Mouse (Mus musculus) neural tube, embryonic 13.5 days (tissue): ENCODE results near the gene Rxfp1. TPM values are rescaled to one million over a fixed set of nuclear protein-coding genes. Genes with fewer than 3 reads are reported as not detected.
A peak's percentile ranks its signal among the peaks of the same experiment; 100 is the strongest.

ENCODE experiments used
- ATAC-seq: fragments of 200-750 bp; cut with Nextera tagmentation; 2 replicates; pipeline ENCODE4 v1.8.0; 2017; ENCODE audit warnings: low read depth, mild to moderate bottlenecking, moderate TSS enrichment, moderate library complexity
- H3K27ac ChIP-seq: fragments of 300-500 bp; sonication (generic); replicated peaks from 2 replicates; pipeline ENCODE4 v1.5.1; 2015; ENCODE audit warnings: moderate library complexity, mild to moderate bottlenecking, inconsistent platforms
- H3K27me3 ChIP-seq: fragments of 300-500 bp; sonication (generic); 2 replicates; pipeline ENCODE4 v1.6.1; 2015; ENCODE audit warnings: mild to moderate bottlenecking, inconsistent platforms
- H3K36me3 ChIP-seq: fragments of 300-500 bp; sonication (generic); 2 replicates; pipeline ENCODE4 v1.6.1; 2015; ENCODE audit warnings: mild to moderate bottlenecking, inconsistent platforms
- H3K4me1 ChIP-seq: fragments of 300-500 bp; sonication (generic); replicated peaks from 2 replicates; pipeline ENCODE4 v1.6.1; 2015; ENCODE audit warnings: inconsistent platforms
- H3K4me2 ChIP-seq: fragments of 300-500 bp; sonication (generic); 2 replicates; pipeline ENCODE4 v1.6.1; 2015; ENCODE audit warnings: inconsistent platforms, mild to moderate bottlenecking, moderate library complexity
- H3K4me3 ChIP-seq: fragments of 300-500 bp; sonication (generic); 2 replicates; pipeline ENCODE4 v1.5.1; 2015; ENCODE audit warnings: mild to moderate bottlenecking, inconsistent platforms
- H3K9ac ChIP-seq: fragments of 300-500 bp; sonication (generic); 2 replicates; pipeline ENCODE4 v1.6.1; 2015; ENCODE audit warnings: moderate library complexity, mild to moderate bottlenecking, inconsistent platforms
- H3K9me3 ChIP-seq: fragments of 300-500 bp; sonication (generic); 2 replicates; pipeline ENCODE4 v1.6.1; 2016; ENCODE audit warnings: inconsistent platforms
- WGBS: fragments of 180-500 bp; shearing (Covaris S2); methylation state at CpG from one replicate; pipeline ENCODE4 v1.1.7; 2015; 5-methylcytosine and 5-hydroxymethylcytosine counted together
- polyA plus RNA-seq: library from polyadenylated mRNA; unstranded; fragments of >200 nt; fragmentation: Nextera tagmentation; extraction: Ambion mirVana; gene quantifications from 2 replicates; pipeline ENCODE4 v1.2.1, GENCODE M21; 2015

The Rxfp1 gene
- polyA plus RNA-seq = not detected in 2 replicates

- no peak within 1 kb of the TSS for H3K4me3 ChIP-seq
- no peaks in the 10 kb centered on the region for H3K9me3 ChIP-seq
- no peak for ATAC-seq
- H3K4me2 ChIP-seq = no peak within 1 kb of the TSS
- no peaks in the 10 kb centered on the region for H3K27me3 ChIP-seq
- 80% methylated on average over 4 of the region's 4 CpGs for WGBS
- H3K4me1 ChIP-seq = no peaks in the 10 kb centered on the region
- no peak within 1 kb of the TSS for H3K27ac ChIP-seq
- no peaks in the 10 kb centered on the region for H3K36me3 ChIP-seq
- H3K9ac ChIP-seq = no peak within 1 kb of the TSS
Measured at GRCm38 (mm10) chr3:79737780-79738179, at the start of gene Rxfp1. Gene Rxfp1, minus strand, starts transcription at chr3:79737880.

- Histone ChIP-seq H3K27me3 (no peaks in the 10 kb centered on the region), H3K4me1 (0 out of 2 replicates have a peak, but pooled peaks cover 4% of the 10 kb centered on the region), H3K27ac (no peak overlapping the region), H3K4me2 (peak overlapping the region; percentile 43), H3K9ac (peak overlapping the region; percentile 32; the same call in 1 of the 2 replicates), H3K4me3 (no peak overlapping the region), H3K36me3 (no peaks in the 10 kb centered on the region), H3K9me3 (no peaks in the 10 kb centered on the region)
- ATAC-seq = no peak
- WGBS = 15% methylated on average over 11 of the region's 11 CpGs
Measured at GRCm38 (mm10) chr3:79784362-79784736, 46.7 kb upstream of the Rxfp1 start.

DNA sequence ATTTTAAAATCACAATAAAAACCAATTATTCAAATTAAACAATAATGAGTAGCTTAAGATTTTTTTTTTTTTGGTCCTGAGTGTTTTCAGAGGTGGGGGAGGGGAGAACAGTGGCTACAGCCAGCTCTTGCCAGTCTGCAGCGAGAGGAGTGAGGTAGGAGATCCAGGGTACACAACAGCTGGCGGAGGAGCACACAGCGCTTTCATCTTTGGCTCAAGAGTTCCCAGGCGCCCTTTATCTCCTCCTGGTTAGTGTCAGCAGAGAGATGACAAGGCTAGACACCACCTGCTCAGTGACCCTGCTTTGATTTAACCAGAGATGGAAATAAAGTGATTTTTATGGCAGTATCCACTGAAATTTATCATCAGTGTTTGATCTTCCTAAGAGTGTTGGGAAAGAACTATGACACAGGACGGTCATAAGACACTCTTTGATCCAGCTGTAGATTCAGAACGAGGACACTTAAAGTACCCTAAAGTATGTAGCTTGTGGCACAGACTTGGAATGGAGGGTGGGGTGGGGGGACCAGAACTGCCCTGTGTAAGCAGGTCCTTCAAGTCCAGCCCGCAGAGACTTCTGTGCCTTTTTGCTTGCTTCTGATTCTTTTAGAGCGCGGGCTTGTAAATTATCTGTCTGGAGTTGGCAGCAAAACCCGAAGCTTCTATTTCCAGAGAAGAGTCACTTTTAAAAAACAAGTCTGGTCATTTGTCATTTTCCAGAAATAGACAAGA is 46.1 kb upstream of the Rxfp1 start:
- Histone ChIP-seq H3K4me2 (peak overlapping the region; percentile 43), H3K36me3 (no peaks in the 10 kb centered on the region), H3K4me3 (no peak overlapping the region), H3K9ac (no peak overlapping the region), H3K9me3 (no peaks in the 10 kb centered on the region), H3K27me3 (no peaks in the 10 kb centered on the region), H3K4me1 (0 out of 2 replicates have a peak, but pooled peaks cover 4% of the 10 kb centered on the region), H3K27ac (no peak overlapping the region)
- 49% methylated on average over 10 of the region's 10 CpGs for WGBS
- ATAC-seq = peak; percentile 36; the same call in 1 of the 2 replicates

GRCm38 (mm10) chr3:79772701-79773100 is 35.0 kb upstream of the Rxfp1 start:
- ATAC-seq = no peak
- Histone ChIP-seq H3K4me3 (no peak overlapping the region), H3K36me3 (no peaks in the 10 kb centered on the region), H3K4me2 (no peak overlapping the region), H3K4me1 (no peaks in the 10 kb centered on the region), H3K27me3 (no peaks in the 10 kb centered on the region), H3K9me3 (no peaks in the 10 kb centered on the region), H3K9ac (no peak overlapping the region), H3K27ac (no peak overlapping the region)
- WGBS = 84% methylated on average over 2 of the region's 2 CpGs

DNA sequence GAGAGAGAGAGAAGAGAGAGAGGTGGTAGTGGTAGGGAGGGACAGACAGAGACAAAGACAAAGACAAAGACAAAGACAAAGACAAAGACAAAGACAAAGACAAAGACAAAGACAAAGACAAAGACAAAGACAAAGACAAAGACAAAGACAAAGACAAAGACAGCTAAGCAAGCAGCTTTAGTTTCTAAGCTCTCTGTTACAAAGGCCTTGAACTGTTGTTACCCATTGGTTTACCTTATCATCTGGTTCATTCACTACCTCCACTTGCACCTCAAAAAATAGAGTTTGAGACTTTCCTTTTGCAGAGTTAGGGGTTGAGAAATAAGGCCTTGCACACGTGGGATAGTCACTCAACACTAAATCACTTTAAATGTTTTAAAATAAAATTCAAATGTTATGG is 16.1 kb upstream of the Rxfp1 start:
- no peaks in the 10 kb centered on the region for H3K9me3 ChIP-seq
- no peaks in the 10 kb centered on the region for H3K4me1 ChIP-seq
- no peaks in the 10 kb centered on the region for H3K36me3 ChIP-seq
- H3K9ac ChIP-seq = no peak overlapping the region
- no peak overlapping the region for H3K4me2 ChIP-seq
- H3K27ac ChIP-seq = no peak overlapping the region
- H3K27me3 ChIP-seq = no peaks in the 10 kb centered on the region
- no peak overlapping the region for H3K4me3 ChIP-seq
- no peak for ATAC-seq
- 78% methylated on average over 1 of the region's 1 CpGs for WGBS

DNA sequence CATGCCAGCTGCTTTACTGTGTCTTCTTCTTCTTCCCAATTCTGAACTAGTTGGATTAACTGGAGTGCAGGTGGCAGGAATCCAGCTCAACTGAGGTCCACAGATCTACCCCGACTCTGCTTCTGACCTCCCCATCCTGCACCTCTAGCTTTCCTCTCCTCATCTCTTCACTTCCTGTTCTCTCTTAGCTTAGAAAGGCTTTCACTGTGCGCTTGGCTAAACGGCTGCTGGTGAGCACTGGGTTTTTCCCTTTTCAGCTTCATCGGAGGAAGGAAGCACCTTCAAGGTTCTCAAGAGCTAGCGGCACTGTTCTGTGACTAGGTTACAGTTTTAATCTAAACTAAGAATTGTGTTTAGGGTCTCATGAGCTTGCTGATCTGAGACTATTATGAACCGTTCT is 8.9 kb upstream of the Rxfp1 start:
- Histone ChIP-seq H3K4me3 (no peak overlapping the region), H3K9me3 (no peaks in the 10 kb centered on the region), H3K4me2 (no peak overlapping the region), H3K36me3 (no peaks in the 10 kb centered on the region), H3K4me1 (no peaks in the 10 kb centered on the region), H3K27ac (no peak overlapping the region), H3K27me3 (no peaks in the 10 kb centered on the region), H3K9ac (no peak overlapping the region)
- 91% methylated on average over 6 of the region's 6 CpGs for WGBS
- ATAC-seq = no peak

GRCm38 (mm10) chr3:79745101-79745500 is 7.4 kb upstream of the Rxfp1 start:
- Histone ChIP-seq H3K27me3 (no peaks in the 10 kb centered on the region), H3K27ac (no peak overlapping the region), H3K4me1 (no peaks in the 10 kb centered on the region), H3K9me3 (no peaks in the 10 kb centered on the region), H3K4me3 (no peak overlapping the region), H3K4me2 (no peak overlapping the region), H3K36me3 (no peaks in the 10 kb centered on the region), H3K9ac (no peak overlapping the region)
- ATAC-seq = no peak
- 52% methylated on average over 6 of the region's 6 CpGs for WGBS

- Histone ChIP-seq H3K27me3 (no peaks in the 10 kb centered on the region), H3K4me2 (no peak overlapping the region), H3K36me3 (no peaks in the 10 kb centered on the region), H3K9ac (no peak overlapping the region), H3K4me3 (no peak overlapping the region), H3K9me3 (no peaks in the 10 kb centered on the region), H3K27ac (no peak overlapping the region), H3K4me1 (no peaks in the 10 kb centered on the region)
- WGBS = 91% methylated on average over 2 of the region's 2 CpGs
- no peak for ATAC-seq
Measured at GRCm38 (mm10) chr3:79744415-79744814, 6.7 kb upstream of the Rxfp1 start.

DNA sequence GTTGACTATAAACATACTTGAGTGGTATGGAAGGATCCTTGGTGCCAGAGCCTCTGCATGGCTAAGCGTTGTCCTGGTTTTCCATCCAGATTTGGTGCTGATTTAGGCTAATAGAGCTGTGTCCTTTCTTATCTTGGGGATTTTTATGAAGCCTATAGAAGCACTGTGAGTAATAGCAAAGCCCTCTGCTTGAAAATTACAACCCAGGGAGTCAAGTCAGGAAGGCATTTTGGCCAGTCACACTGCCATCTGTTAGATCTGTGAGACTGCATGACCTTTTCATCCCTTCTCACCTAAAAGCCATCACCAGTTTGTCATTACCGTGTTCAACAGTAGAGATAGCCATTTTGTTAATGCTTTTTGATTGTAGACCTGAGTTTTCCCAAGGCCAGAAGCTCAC is 2.7 kb upstream of the Rxfp1 start:
- no peaks in the 10 kb centered on the region for H3K27me3 ChIP-seq
- no peak overlapping the region for H3K4me3 ChIP-seq
- no peaks in the 10 kb centered on the region for H3K9me3 ChIP-seq
- H3K36me3 ChIP-seq = no peaks in the 10 kb centered on the region
- H3K4me2 ChIP-seq = no peak overlapping the region
- WGBS = 87% methylated on average over 2 of the region's 2 CpGs
- H3K9ac ChIP-seq = no peak overlapping the region
- H3K27ac ChIP-seq = no peak overlapping the region
- no peaks in the 10 kb centered on the region for H3K4me1 ChIP-seq
- no peak for ATAC-seq

GRCm38 (mm10) chr3:79738451-79738850 is 771 bp upstream of the Rxfp1 start:
- Histone ChIP-seq H3K9ac (no peak overlapping the region), H3K4me2 (no peak overlapping the region), H3K9me3 (no peaks in the 10 kb centered on the region), H3K36me3 (no peaks in the 10 kb centered on the region), H3K27ac (no peak overlapping the region), H3K4me1 (no peaks in the 10 kb centered on the region), H3K4me3 (no peak overlapping the region), H3K27me3 (no peaks in the 10 kb centered on the region)
- ATAC-seq = no peak
- 84% methylated on average over 1 of the region's 1 CpGs for WGBS

- no peak for ATAC-seq
- 91% methylated on average over 14 of the region's 14 CpGs for WGBS
Measured at GRCm38 (mm10) chr3:79726506-79727075, 11.1 kb downstream of the Rxfp1 start.

DNA sequence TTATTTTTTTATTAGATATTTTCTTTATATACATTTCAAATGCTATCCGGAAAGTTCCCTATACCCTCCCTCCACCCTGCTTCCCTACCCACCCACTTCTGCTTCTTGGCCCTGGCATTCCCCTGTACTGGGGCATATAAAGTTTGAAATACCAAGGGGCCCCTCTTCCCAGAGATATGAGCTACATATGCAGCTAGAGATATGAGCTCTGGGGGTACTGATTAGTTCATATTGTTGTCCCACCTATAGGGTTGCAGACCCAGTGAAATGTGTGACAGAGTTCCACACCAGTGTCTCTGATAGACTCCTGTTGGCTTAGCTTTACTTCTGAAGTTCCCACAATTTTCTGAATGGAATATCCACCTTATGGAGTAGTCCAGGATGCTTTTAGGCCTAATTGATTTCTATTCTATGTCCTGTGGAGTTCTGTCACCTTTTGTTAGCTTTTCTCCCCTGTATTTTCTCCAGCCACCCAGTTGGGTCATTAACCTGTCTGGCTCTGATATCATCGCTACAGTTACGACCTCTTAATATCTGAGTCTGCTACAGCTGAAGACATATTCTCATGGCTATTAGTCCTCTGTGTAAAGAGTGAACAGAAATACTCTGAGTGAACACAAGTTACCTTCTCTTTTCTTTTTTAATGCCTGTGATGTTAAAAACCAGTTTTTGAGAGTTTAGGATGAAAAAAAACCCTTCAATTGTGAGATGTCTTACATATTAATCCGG is 16.8 kb downstream of the Rxfp1 start:
- H3K36me3 ChIP-seq = no peaks in the 10 kb centered on the region
- WGBS = 87% methylated on average over 4 of the region's 4 CpGs

More at GRCm38 (mm10) chr3:79726506-79727075, 11.1 kb downstream of the Rxfp1 start:
- H3K9me3 ChIP-seq = no peaks in the 10 kb centered on the region
- no peak overlapping the region for H3K9ac ChIP-seq
- no peaks in the 10 kb centered on the region for H3K36me3 ChIP-seq
- H3K4me2 ChIP-seq = no peak overlapping the region
- H3K4me3 ChIP-seq = no peak overlapping the region
- H3K27me3 ChIP-seq = no peaks in the 10 kb centered on the region
- H3K4me1 ChIP-seq = no peaks in the 10 kb centered on the region
- no peak overlapping the region for H3K27ac ChIP-seq

More for the DNA sequence above, 16.8 kb downstream of the Rxfp1 start:
- no peak overlapping the region for H3K4me2 ChIP-seq
- no peaks in the 10 kb centered on the region for H3K27me3 ChIP-seq
- no peaks in the 10 kb centered on the region for H3K9me3 ChIP-seq
- H3K27ac ChIP-seq = no peak overlapping the region
- ATAC-seq = no peak
- H3K4me1 ChIP-seq = no peaks in the 10 kb centered on the region
- no peak overlapping the region for H3K9ac ChIP-seq
- H3K4me3 ChIP-seq = no peak overlapping the region
